Mouse (Mus musculus): Measurements from ENCODE around the gene Slc2a13. TPM values are rescaled to one million over a fixed set of nuclear protein-coding genes. Genes with fewer than 3 reads are reported as not detected.

Slc2a13 gene
- polyA plus RNA-seq, 1 experiment, result 2.0 TPM

DNA sequence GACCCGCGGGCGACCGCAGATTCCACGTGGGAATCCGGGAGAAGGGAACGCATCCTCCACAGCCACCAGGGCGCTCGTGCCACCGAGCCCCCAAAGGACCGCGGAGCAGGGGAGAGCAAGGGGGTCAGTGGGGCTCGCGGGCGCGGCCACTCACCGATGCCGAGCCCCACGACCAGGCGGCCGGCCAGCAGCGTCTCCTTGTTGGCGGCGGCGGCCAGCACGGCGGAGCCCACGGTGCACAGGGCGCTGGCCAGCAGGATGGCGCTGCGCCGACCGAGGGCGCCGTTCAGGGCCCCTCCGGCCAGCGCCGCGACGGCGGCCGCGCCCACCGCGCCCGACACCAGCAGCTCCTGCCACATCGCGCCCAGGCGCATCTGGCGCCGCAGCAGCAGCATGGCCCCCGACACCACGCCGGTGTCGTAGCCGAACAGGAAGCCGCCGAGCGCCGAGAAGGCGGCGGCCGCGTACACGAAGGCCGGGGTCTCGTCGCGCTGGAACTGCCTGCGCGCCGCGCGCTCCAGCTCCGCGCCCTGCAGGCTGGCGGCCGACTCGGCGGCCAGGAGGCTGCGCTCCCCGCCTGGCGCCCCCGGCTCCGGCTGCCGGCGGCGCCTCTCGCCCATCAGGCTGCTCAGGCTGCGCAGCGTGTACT is 516 bp downstream of the Slc2a13 start:
- TF ChIP-seq CTCF (IDR thresholded peaks at IDR 0.05; ENCODE audit: insufficient read depth, low read length) (no peak), POLR2A (IDR thresholded peaks at IDR 0.05; ENCODE audit: borderline replicate concordance, extremely low read depth, low read depth, low read length) (no peak)
- Histone ChIP-seq H3K4me3 (replicated peaks; ENCODE audit: extremely low read depth, low read depth, low read length) (peak overlapping the region; percentile 71), H3K4me1 (ENCODE audit: control insufficient read depth, insufficient read depth, low read length) (peaks cover 3% of the 10 kb centered on the region)
- under 1% methylated on average over 91 of the region's 91 CpGs for WGBS
- DNase-seq, result no peak

DNA sequence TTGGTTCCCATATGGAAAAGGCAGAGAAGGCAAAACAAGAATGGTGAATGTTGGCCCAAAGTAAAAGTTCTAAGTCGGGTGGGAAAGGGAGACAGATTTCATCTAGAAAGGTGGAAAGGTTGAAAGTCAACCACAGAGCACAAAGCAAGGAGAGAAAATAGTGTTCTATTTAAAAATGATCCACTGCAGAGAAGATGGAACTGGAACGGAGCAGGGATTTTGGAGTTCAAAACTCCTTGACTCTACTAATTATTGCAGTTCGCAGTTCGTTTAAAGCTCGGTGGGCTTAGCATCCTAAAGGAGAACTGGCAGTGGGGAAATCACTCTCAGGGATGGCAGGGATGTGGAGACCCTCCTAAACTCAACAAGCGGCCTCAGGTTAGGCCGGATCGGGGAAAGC is 1.1 kb downstream of the Slc2a13 start:
- Histone ChIP-seq H3K4me1 (ENCODE audit: control insufficient read depth, insufficient read depth, low read length) (peaks cover 3% of the 10 kb centered on the region), H3K4me3 (replicated peaks; ENCODE audit: extremely low read depth, low read depth, low read length) (peak overlapping the region; percentile 71)
- 15% methylated on average over 8 of the region's 8 CpGs for WGBS
- no peak for TF ChIP-seq POLR2A (IDR thresholded peaks at IDR 0.05; ENCODE audit: borderline replicate concordance, extremely low read depth, low read depth, low read length)
- no peak for TF ChIP-seq CTCF (IDR thresholded peaks at IDR 0.05; ENCODE audit: insufficient read depth, low read length)
- DNase-seq, result no peak

DNA sequence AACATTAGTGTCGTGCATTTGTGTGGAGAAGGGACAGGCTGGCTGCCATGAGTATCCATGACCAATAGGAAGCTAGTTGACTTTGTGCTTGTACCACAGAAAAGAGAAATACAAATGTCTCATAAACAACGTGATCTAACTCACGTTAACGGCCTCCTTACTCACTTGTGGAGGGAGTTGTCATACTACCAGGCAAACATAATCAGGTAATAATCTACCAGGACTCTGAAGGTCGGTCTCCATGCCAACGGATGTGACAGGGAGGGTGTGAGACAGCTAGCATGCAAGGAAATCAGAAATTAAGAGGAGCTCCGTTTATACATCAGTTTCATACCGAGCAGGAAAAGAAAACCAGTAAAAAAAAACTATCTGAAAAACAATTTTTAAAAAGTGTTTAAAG is 6.3 kb downstream of the Slc2a13 start:
- DNase-seq, result no peak
- no peaks in the 10 kb centered on the region; the same call in none of the 2 replicates for H3K4me1 ChIP-seq (ENCODE audit: control insufficient read depth, insufficient read depth, low read length)
- H3K4me3 ChIP-seq (replicated peaks; ENCODE audit: extremely low read depth, low read depth, low read length), result no peak overlapping the region
- WGBS, result 69% methylated on average over 8 of the region's 8 CpGs
- no peak for TF ChIP-seq POLR2A (IDR thresholded peaks at IDR 0.05; ENCODE audit: borderline replicate concordance, extremely low read depth, low read depth, low read length)

DNA sequence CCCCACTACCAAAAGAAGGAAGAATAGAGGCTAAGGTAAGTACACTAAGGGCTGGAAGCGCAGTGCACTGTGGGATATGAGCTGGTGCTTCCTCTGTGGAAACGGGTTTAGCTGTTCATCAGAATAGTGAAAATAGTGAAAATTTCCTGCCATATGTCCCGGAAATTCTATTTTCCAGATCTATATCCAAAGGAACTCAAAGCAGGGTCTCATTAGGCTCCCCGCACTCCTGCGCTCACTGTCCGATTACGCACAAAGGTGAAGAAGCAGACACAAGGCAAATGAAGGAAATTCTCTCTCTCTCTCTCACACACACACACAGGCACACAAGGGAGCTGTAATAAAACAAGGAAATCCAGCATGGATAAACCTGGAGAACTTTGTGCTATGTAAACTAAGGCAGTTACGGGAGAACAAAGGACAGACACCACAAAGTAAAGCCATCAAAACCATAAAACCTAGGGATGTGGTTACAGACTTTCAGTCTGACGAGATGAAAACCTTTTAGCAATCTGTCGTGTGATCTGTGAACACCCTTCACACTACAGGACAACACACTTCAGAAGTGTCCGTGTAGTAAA is 7.9 kb downstream of the Slc2a13 start:
- H3K4me1 ChIP-seq (ENCODE audit: control insufficient read depth, insufficient read depth, low read length), result no peaks in the 10 kb centered on the region; the same call in 1 of the 2 replicates
- no peak overlapping the region for H3K4me3 ChIP-seq (replicated peaks; ENCODE audit: extremely low read depth, low read depth, low read length)
- no peak for DNase-seq
- TF ChIP-seq CTCF (IDR thresholded peaks at IDR 0.05; ENCODE audit: insufficient read depth, low read length) (no peak), POLR2A (IDR thresholded peaks at IDR 0.05; ENCODE audit: borderline replicate concordance, extremely low read depth, low read depth, low read length) (no peak)
- 92% methylated on average over 11 of the region's 11 CpGs for WGBS

DNA sequence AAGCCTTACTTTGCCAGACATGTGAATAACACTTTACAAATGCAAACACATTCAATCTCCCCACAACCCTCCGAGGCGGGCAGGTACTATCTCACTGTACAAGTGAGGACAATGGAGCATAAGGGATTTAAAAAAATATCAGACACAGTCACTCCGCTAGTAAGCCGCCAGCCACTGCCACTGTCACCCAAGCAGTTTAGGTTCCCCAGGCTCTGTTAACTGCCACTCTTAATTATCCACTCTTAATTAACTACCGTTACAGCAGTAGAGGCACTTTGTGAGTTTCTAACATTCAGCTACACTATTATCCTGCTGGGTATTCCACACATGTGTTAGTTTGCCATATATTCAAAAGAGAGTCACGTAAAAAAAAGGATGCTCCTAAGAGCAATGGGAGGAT is 11.3 kb downstream of the Slc2a13 start:
- WGBS, result 92% methylated on average over 6 of the region's 6 CpGs
- Histone ChIP-seq H3K4me1 (ENCODE audit: control insufficient read depth, insufficient read depth, low read length) (no peaks in the 10 kb centered on the region; the same call in 1 of the 2 replicates), H3K4me3 (replicated peaks; ENCODE audit: extremely low read depth, low read depth, low read length) (no peak overlapping the region)
- no peak for TF ChIP-seq POLR2A (IDR thresholded peaks at IDR 0.05; ENCODE audit: borderline replicate concordance, extremely low read depth, low read depth, low read length)
- no peak for TF ChIP-seq CTCF (IDR thresholded peaks at IDR 0.05; ENCODE audit: insufficient read depth, low read length)
- no peak for DNase-seq

DNA sequence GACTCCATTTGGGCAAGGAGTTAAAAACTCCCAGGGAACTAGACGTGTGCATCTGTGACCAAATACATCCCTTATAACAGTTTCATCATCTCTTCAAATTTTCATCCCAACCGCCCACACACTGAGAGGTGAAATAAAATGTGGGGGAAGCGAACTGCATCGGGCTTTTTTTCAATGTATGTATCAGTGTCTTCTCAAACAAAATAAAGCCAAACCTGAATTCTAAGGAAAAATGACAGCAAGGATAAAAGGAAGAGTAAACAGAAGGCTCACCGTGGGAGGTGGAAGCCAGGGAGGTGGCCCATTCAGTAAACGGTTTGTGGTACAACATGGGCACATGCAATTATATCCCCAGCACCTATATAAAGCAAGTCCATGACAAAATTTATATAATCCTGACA is 17.7 kb downstream of the Slc2a13 start:
- DNase-seq, result no peak
- no peaks in the 10 kb centered on the region for H3K4me1 ChIP-seq (ENCODE audit: control insufficient read depth, insufficient read depth, low read length)
- no peak overlapping the region for H3K4me3 ChIP-seq (replicated peaks; ENCODE audit: extremely low read depth, low read depth, low read length)
- 84% methylated on average over 6 of the region's 6 CpGs for WGBS
- TF ChIP-seq CTCF (IDR thresholded peaks at IDR 0.05; ENCODE audit: insufficient read depth, low read length) (no peak), POLR2A (IDR thresholded peaks at IDR 0.05; ENCODE audit: borderline replicate concordance, extremely low read depth, low read depth, low read length) (no peak)

DNA sequence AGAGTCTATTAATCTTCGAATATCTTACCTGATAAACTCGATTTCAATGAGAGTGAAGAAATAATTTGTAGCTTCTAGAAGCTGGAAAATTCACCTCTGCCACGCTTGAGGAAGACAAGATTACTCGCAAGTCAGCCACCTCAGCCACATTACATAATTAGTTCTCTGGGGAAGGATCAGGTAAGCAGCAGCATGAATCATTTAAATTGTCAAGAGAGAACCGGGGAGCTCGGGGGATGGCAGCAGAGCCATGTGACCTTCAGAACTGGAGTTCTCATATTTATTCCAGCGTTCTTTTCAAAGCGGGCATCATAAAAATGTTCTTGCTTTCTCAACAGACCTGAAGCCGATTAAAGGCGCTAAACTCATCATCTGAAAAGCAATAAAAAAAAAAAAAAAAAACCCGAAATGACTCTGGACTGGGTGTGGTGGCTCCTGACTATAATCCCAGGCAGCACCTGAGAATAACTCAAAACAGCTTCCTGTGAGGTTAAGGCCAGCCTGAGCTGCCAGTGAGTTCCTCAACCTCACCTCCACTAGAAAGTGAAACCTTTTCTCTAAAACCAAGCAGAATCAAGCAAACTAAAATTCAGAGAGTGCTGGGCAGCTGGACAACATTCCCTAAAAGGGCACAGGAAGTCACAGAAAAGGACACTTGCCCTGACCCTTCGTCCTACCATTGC is 24.3 kb downstream of the Slc2a13 start:
- Histone ChIP-seq H3K4me3 (replicated peaks; ENCODE audit: extremely low read depth, low read depth, low read length) (no peak overlapping the region), H3K4me1 (ENCODE audit: control insufficient read depth, insufficient read depth, low read length) (no peaks in the 10 kb centered on the region)
- TF ChIP-seq POLR2A (IDR thresholded peaks at IDR 0.05; ENCODE audit: borderline replicate concordance, extremely low read depth, low read depth, low read length) (no peak), CTCF (IDR thresholded peaks at IDR 0.05; ENCODE audit: insufficient read depth, low read length) (no peak)
- 70% methylated on average over 12 of the region's 12 CpGs for WGBS
- DNase-seq, result no peak

DNA sequence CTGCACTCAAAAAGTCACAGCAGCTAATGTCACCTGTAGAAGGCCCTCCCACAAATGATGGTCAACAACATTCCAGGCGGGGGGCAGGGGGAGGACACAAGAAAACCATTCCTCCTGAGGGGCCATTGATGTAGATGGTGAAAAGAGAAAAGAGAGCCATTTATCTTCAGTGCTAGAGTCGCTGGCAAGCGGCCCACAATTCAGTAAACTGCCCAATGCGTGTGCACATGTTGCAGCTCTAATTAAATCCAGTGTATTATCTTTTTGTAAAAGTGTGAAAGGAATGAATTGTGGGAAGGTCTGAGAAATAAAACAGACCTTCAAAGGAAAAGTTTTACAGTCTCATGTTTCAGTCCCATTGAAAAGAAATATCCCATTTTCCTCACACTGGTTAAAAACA is 28.5 kb downstream of the Slc2a13 start:
- DNase-seq, result no peak
- Histone ChIP-seq H3K4me1 (ENCODE audit: control insufficient read depth, insufficient read depth, low read length) (no peaks in the 10 kb centered on the region), H3K4me3 (replicated peaks; ENCODE audit: extremely low read depth, low read depth, low read length) (no peak overlapping the region)
- no peak for TF ChIP-seq CTCF (IDR thresholded peaks at IDR 0.05; ENCODE audit: insufficient read depth, low read length)
- WGBS, result 80% methylated on average over 4 of the region's 4 CpGs

DNA sequence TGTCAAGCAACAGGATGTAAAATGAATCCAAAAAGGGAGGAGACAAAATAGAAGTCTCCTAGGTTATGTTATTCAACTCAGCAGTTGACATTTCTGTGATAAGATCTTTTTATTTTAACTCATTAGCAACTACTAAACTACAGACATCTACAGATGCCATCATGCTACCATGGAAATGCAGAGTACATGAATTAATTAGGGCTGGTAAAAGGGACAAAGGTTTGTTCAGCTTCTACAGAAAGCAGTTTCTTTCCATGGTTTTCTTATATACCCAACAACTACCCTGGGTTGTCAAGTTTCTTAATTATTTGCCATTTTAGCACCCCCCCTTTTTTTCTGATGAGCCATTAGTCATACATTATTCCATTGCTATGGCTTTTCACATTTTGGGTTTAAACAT is 34.6 kb downstream of the Slc2a13 start:
- TF ChIP-seq CTCF (IDR thresholded peaks at IDR 0.05; ENCODE audit: insufficient read depth, low read length) (no peak), POLR2A (IDR thresholded peaks at IDR 0.05; ENCODE audit: borderline replicate concordance, extremely low read depth, low read depth, low read length) (no peak)

DNA sequence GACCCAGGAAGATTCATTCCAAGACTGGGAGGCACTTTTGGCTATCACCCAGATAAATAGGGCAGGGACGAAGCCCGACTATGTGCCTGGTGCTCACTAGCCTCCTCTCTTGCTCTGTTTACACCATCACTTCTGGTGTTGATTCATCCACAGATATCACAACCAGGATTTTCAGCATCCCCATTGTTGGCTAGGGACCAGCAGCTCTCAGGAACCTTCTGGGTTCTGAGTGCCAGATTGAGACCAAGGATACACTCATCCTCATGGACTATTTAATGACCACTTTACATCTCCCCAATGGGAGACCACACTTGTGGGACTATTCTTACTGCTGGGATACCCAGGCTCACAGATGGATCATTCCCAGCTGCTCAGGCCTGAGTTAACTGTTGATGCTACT is 46.2 kb downstream of the Slc2a13 start:
- TF ChIP-seq CTCF (IDR thresholded peaks at IDR 0.05; ENCODE audit: insufficient read depth, low read length) (no peak), POLR2A (IDR thresholded peaks at IDR 0.05; ENCODE audit: borderline replicate concordance, extremely low read depth, low read depth, low read length) (no peak)
- Histone ChIP-seq H3K4me1 (ENCODE audit: control insufficient read depth, insufficient read depth, low read length) (no peaks in the 10 kb centered on the region), H3K4me3 (replicated peaks; ENCODE audit: extremely low read depth, low read depth, low read length) (no peak overlapping the region)
- 48% methylated on average over 2 of the region's 2 CpGs for WGBS
- DNase-seq, result no peak

More for the DNA sequence above, 34.6 kb downstream of the Slc2a13 start:
- Histone ChIP-seq H3K4me3 (replicated peaks; ENCODE audit: extremely low read depth, low read depth, low read length) (no peak overlapping the region), H3K4me1 (ENCODE audit: control insufficient read depth, insufficient read depth, low read length) (no peaks in the 10 kb centered on the region)
- no peak for DNase-seq
